In the genomic region with DNA sequence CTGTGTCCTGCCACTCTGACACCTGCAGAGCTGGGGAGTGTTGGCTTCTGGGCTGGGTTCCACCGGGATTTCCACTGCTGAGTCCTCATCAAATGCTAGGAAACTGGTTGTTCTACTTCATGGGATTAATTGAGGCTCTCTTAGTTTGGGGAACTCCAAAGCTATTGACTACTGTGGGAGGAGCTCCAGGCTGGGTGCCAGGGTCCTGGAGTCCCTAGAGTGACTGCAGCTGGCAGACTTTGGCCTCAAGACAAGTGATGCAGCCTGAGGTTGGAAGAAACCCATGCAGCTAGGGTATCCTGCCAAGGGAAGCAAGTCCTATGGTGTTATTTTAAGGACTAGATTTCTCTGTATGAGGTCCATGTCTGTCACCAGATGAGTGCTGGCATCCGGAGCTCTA, we compare ENCODE assay signal across 9 mouse cellular contexts. TPM values are rescaled to one million over a fixed set of nuclear protein-coding genes. Genes with fewer than 3 reads are reported as not detected.
DNase-seq lines count a peak whose midpoint lies in the region; ATAC-seq lines count a peak whose summit lies in the region.
"Had no signal": no experiment of that assay in that cellular context is flagged by ENCODE, and none has a peak within 500 bp of the region (broad histone marks: within the 10 kb centered on the region; RNA-seq: fewer than 3 reads in every experiment).

No protein-coding gene starts in this region.

- no peak for DNase-seq in frontal cortex, postnatal 25 days (ENCODE audit: low spot score in 2 of 2)
- DNase-seq in testis, postnatal 14 days (ENCODE audit: low spot score), result peak; percentile 12
- no peak for DNase-seq in testis, postnatal 10 days (ENCODE audit: low spot score)
- DNase-seq in layer of hippocampus, postnatal 14 days (ENCODE audit: low spot score in 2 of 2), result peak; percentile 41 to 46
- no peak for DNase-seq in B cell, adult 2 months
- no peak for DNase-seq in adrenal gland, adult 2 months
- DNase-seq in T-cell, adult 2 months (ENCODE audit: low spot score), result no peak

- ATAC-seq in frontal cortex, adult (ENCODE audit: low TSS enrichment), result peak; percentile 38; the same call in 1 of the 2 replicates

RNA-seq across cellular contexts. Expression of gene Nkx6-2, which starts 44.1 kb away (rescaled TPM):
- total RNA-seq in layer of hippocampus, postnatal 14 days (2021), result 1 to 10 TPM; 4.9 to 6.1 TPM
- not detected for total RNA-seq in adrenal gland, adult 2 months (2021)
- 0.24 and 0.56 TPM in 2 replicates for polyA plus RNA-seq in adrenal gland, adult 2 months (2012; rRNA removed)
- polyA plus RNA-seq: macrophage had no signal

Comparison
In these comparisons a context has a peak if more than half of its experiments do, and no peak if none do; other contexts are left out.
1. DNase-seq: peak in testis, postnatal 14 days (single experiment) and layer of hippocampus, postnatal 14 days (2 of 2); none in frontal cortex, postnatal 25 days (0 of 2), testis, postnatal 10 days (single experiment), B cell, adult 2 months (0 of 2), adrenal gland, adult 2 months (single experiment) and T-cell, adult 2 months (single experiment).
2. RNA of gene Nkx6-2, which starts 44.1 kb away (total RNA-seq): 4.9 to 6.1 TPM in layer of hippocampus, postnatal 14 days; not detected in adrenal gland, adult 2 months; every median in the first group is over 4 times any median in the second.